Comparison of ENCODE assay signal across 9 mouse cellular contexts in the genomic region with DNA sequence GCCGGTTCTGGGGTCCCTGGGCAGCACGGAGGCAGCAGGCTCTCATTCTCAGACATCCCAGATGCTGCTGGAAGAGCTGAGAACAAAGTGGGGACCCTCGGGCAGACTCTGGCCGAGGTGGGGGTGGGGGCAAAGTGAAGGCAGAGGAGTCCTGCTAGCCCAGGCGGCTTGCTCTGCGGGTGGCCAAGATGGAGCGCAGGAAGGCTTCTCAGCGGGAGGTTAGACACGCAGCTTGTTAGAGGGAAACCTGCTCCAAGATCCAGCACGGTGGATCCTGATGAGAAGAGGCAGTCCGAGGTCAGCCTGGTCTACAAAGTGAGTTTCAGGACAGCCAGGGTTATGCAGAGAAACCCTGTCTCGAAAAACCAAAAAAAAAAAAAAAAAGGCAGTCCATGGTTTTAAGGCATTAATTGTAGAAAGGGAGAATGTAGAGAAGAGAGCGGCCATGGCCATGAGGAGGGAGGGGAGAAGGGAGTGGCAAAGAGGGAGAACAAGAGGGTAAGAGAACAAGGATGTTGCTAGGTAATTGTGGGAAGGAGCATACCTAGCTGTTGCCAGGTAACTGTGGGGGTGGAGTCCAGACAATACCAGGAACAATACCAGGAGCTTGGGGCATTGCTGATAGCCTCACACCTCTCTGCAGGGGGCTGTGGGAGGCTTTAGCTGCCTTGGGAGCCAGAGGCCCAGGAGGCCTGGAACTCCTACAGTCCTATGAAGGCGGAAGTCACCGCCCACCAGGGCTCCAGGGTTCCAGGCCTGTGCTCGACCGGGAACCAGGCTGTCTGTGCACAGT. TPM values are rescaled to one million over a fixed set of nuclear protein-coding genes. Genes with fewer than 3 reads are reported as not detected.
DNase-seq lines count a peak whose midpoint lies in the region; ATAC-seq and TF ChIP-seq lines count a peak whose summit lies in the region.
"Had no signal": no experiment of that assay in that cellular context is flagged by ENCODE, and none has a peak within 500 bp of the region (broad histone marks: within the 10 kb centered on the region; RNA-seq: fewer than 3 reads in every experiment).

No protein-coding gene starts in this region.

- no peak for DNase-seq in midbrain, embryonic 10.5 days (ENCODE audit: low spot score)
- no peak for DNase-seq in midbrain, postnatal 0 days (ENCODE audit: low spot score)
- peak; percentile 40 for DNase-seq in testis, postnatal 10 days (ENCODE audit: low spot score)
- DNase-seq in gastrocnemius, postnatal 25 days, result no peak
- DNase-seq in spleen, adult 12 weeks (ENCODE audit: low spot score), result no peak
- DNase-seq: heart, postnatal 14 days; liver, embryonic 13.5 days had no signal

- H3K36me3 ChIP-seq in midbrain, embryonic 10.5 days, result peaks cover 21% of the 10 kb centered on the region
- peaks cover 24% of the 10 kb centered on the region for H3K36me3 ChIP-seq in midbrain, postnatal 0 days (ENCODE audit: insufficient read depth, low read length)
- H3K36me3 ChIP-seq in embryonic facial prominence, embryonic 13.5 days, result peaks cover 23% of the 10 kb centered on the region
- H3K36me3 ChIP-seq in lung, embryonic 16.5 days (ENCODE audit: control insufficient read depth, insufficient read depth, low read length), result no peaks in the 10 kb centered on the region
- H3K36me3 ChIP-seq: liver, embryonic 13.5 days had no signal

- no peak overlapping the region for H3K4me3 ChIP-seq in midbrain, embryonic 10.5 days
- H3K4me3 ChIP-seq in midbrain, postnatal 0 days (ENCODE audit: low read depth, low read length), result no peak overlapping the region
- no peak overlapping the region for H3K4me3 ChIP-seq in embryonic facial prominence, embryonic 13.5 days
- H3K4me3 ChIP-seq in lung, embryonic 16.5 days (ENCODE audit: low read length), result no peak overlapping the region
- H3K4me3 ChIP-seq: liver, embryonic 13.5 days had no signal

- H3K4me2 ChIP-seq in midbrain, postnatal 0 days (ENCODE audit: low read depth, low read length, poor library complexity, severe bottlenecking), result no peak overlapping the region
- H3K4me2 ChIP-seq in embryonic facial prominence, embryonic 13.5 days, result no peak overlapping the region; the same call in 1 of the 2 replicates
- no peak overlapping the region for H3K4me2 ChIP-seq in lung, embryonic 16.5 days (ENCODE audit: low read depth, low read length)
- H3K4me2 ChIP-seq: liver, embryonic 13.5 days had no signal

- H3K27me3 ChIP-seq in midbrain, embryonic 10.5 days (ENCODE audit: low read depth, poor library complexity, severe bottlenecking), result no peaks in the 10 kb centered on the region
- H3K27me3 ChIP-seq in midbrain, postnatal 0 days (ENCODE audit: insufficient read depth, low read length), result no peaks in the 10 kb centered on the region
- H3K27me3 ChIP-seq in embryonic facial prominence, embryonic 13.5 days, result no peaks in the 10 kb centered on the region
- H3K27me3 ChIP-seq in lung, embryonic 16.5 days (ENCODE audit: control insufficient read depth, insufficient read depth, low read depth, low read length), result no peaks in the 10 kb centered on the region
- H3K27me3 ChIP-seq: liver, embryonic 13.5 days had no signal

- no peak for ATAC-seq in midbrain, postnatal 0 days (ENCODE audit: low FRiP score)
- ATAC-seq in embryonic facial prominence, embryonic 13.5 days (ENCODE audit: insufficient number of reproducible peaks, insufficient read depth, low FRiP score, low TSS enrichment, low read depth), result peak; percentile 71
- ATAC-seq in lung, embryonic 16.5 days (ENCODE audit: low read depth), result peak; percentile 79

- whole genome bisulfite sequencing in midbrain, embryonic 10.5 days, result 22% methylated on average over 17 of the region's 17 CpGs
- 31% methylated on average over 17 of the region's 17 CpGs for WGBS in midbrain, postnatal 0 days
- 29% methylated on average over 17 of the region's 17 CpGs for WGBS in embryonic facial prominence, embryonic 13.5 days
- 43% methylated on average over 17 of the region's 17 CpGs for WGBS in lung, embryonic 16.5 days

- TF ChIP-seq CTCF in midbrain, postnatal 0 days (IDR thresholded peaks at IDR 0.05), result no peak

- peak overlapping the region; percentile 64 for H3K27ac ChIP-seq in midbrain, embryonic 10.5 days (replicated peaks)
- H3K27ac ChIP-seq in midbrain, postnatal 0 days (ENCODE audit: low read depth, low read length), result no peak overlapping the region
- H3K27ac ChIP-seq in embryonic facial prominence, embryonic 13.5 days, result no peak overlapping the region
- H3K27ac ChIP-seq in lung, embryonic 16.5 days (ENCODE audit: low read length), result no peak overlapping the region
- H3K27ac ChIP-seq: liver, embryonic 13.5 days had no signal

- H3K4me1 ChIP-seq in midbrain, embryonic 10.5 days, result peaks cover 11% of the 10 kb centered on the region
- H3K4me1 ChIP-seq in midbrain, postnatal 0 days (ENCODE audit: insufficient read depth, low read length), result no peaks in the 10 kb centered on the region
- H3K4me1 ChIP-seq in embryonic facial prominence, embryonic 13.5 days, result peaks cover 5% of the 10 kb centered on the region
- H3K4me1 ChIP-seq in lung, embryonic 16.5 days (replicated peaks; ENCODE audit: control insufficient read depth, insufficient read depth, low read length), result no peaks in the 10 kb centered on the region
- H3K4me1 ChIP-seq: liver, embryonic 13.5 days had no signal

- no peak overlapping the region for H3K9ac ChIP-seq in midbrain, postnatal 0 days (replicated peaks; ENCODE audit: low read length, poor library complexity, severe bottlenecking)
- no peak overlapping the region for H3K9ac ChIP-seq in embryonic facial prominence, embryonic 13.5 days
- H3K9ac ChIP-seq in lung, embryonic 16.5 days (ENCODE audit: low read length), result no peak overlapping the region
- H3K9ac ChIP-seq: liver, embryonic 13.5 days had no signal

- H3K9me3 ChIP-seq in midbrain, embryonic 10.5 days (replicated peaks), result no peaks in the 10 kb centered on the region
- no peaks in the 10 kb centered on the region for H3K9me3 ChIP-seq in midbrain, postnatal 0 days (ENCODE audit: low read length)
- no peaks in the 10 kb centered on the region for H3K9me3 ChIP-seq in embryonic facial prominence, embryonic 13.5 days
- H3K9me3 ChIP-seq in lung, embryonic 16.5 days (ENCODE audit: control insufficient read depth, low read length), result no peaks in the 10 kb centered on the region
- H3K9me3 ChIP-seq: liver, embryonic 13.5 days had no signal

RNA-seq across cellular contexts. Expression of gene Rpp14, which starts 25.7 kb away (rescaled TPM):
- 57.5 and 60.1 TPM in 2 replicates for polyA plus RNA-seq in midbrain, embryonic 10.5 days (2016; fragmentation: Nextera tagmentation; extraction: Ambion mirVana)
- total RNA-seq in midbrain, postnatal 0 days (2014; rRNA removed), result 20.6 and 31.1 TPM in 2 replicates
- polyA plus RNA-seq in midbrain, postnatal 0 days (2015; fragmentation: Nextera tagmentation; extraction: Ambion mirVana), result 35.5 and 39.6 TPM in 2 replicates
- 59.5 and 64.3 TPM in 2 replicates for polyA plus RNA-seq in embryonic facial prominence, embryonic 13.5 days (2015; fragmentation: Nextera tagmentation; extraction: Ambion mirVana)
- 44.5 and 47.6 TPM in 2 replicates for polyA plus RNA-seq in lung, embryonic 16.5 days (2015; fragmentation: Nextera tagmentation; extraction: Ambion mirVana)
- 10 to 100 TPM; 22.8 to 24.6 TPM for total RNA-seq in gastrocnemius, postnatal 25 days (2021)

RNA-seq across cellular contexts. Expression of gene Pxk, which starts 43.5 kb away (rescaled TPM):
- 14.7 and 17.8 TPM in 2 replicates for polyA plus RNA-seq in midbrain, embryonic 10.5 days (2016; fragmentation: Nextera tagmentation; extraction: Ambion mirVana)
- 37.3 and 55.5 TPM in 2 replicates for total RNA-seq in midbrain, postnatal 0 days (2014; rRNA removed)
- 54.3 and 58.3 TPM in 2 replicates for polyA plus RNA-seq in midbrain, postnatal 0 days (2015; fragmentation: Nextera tagmentation; extraction: Ambion mirVana)
- 34.3 and 39.0 TPM in 2 replicates for polyA plus RNA-seq in embryonic facial prominence, embryonic 13.5 days (2015; fragmentation: Nextera tagmentation; extraction: Ambion mirVana)
- 41.5 and 42.7 TPM in 2 replicates for polyA plus RNA-seq in lung, embryonic 16.5 days (2015; fragmentation: Nextera tagmentation; extraction: Ambion mirVana)
- 10 to 100 TPM; 11.6 to 12.5 TPM for total RNA-seq in gastrocnemius, postnatal 25 days (2021)

RNA-seq across cellular contexts. Expression of gene Abhd6, which starts 51.8 kb away (rescaled TPM):
- 14.7 and 16.6 TPM in 2 replicates for polyA plus RNA-seq in midbrain, embryonic 10.5 days (2016; fragmentation: Nextera tagmentation; extraction: Ambion mirVana)
- total RNA-seq in midbrain, postnatal 0 days (2014; rRNA removed), result 14.7 and 17.6 TPM in 2 replicates
- 34.7 and 35.7 TPM in 2 replicates for polyA plus RNA-seq in midbrain, postnatal 0 days (2015; fragmentation: Nextera tagmentation; extraction: Ambion mirVana)
- polyA plus RNA-seq in embryonic facial prominence, embryonic 13.5 days (2015; fragmentation: Nextera tagmentation; extraction: Ambion mirVana), result 23.9 and 24.2 TPM in 2 replicates
- 12.5 and 14.5 TPM in 2 replicates for polyA plus RNA-seq in lung, embryonic 16.5 days (2015; fragmentation: Nextera tagmentation; extraction: Ambion mirVana)
- 1 to 10 TPM; 4.0 to 4.2 TPM for total RNA-seq in gastrocnemius, postnatal 25 days (2021)
